Mouse (Mus musculus): Measurements from ENCODE around the gene Arel1.

The Arel1 gene

DNA sequence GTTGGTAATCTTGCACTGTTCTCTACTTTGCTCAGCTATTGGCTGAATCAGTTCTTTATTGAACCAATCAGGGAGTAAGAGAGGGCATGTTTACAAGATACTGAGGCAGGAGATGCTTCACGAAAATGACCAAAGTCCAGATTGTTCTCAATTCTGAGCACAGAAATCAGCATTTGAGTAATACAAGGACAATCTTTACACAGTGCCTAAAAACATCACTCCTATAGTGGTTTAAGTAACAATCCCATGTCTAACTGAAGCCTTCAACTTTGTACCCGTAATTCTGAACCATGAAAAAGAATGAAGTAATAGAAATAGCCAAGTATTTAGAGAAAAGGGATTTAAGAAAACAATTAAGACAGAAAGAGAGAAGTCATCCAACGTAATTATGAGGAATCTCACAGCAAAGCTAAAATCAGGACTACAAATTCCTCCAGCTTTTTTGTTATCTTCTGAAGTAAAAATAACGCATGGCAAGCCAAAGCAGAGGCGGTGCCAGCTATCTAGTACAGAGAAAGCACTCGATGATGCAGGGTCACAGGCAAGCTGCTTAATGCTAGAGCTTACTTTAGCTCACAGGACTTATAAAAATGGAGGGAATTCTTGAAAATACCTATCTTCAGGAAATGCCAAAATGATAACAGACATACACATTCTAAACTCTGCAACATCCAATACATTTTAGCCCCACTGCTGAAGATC, 22.0 kb downstream of the Arel1 start:
- DNase-seq: no peak

DNA sequence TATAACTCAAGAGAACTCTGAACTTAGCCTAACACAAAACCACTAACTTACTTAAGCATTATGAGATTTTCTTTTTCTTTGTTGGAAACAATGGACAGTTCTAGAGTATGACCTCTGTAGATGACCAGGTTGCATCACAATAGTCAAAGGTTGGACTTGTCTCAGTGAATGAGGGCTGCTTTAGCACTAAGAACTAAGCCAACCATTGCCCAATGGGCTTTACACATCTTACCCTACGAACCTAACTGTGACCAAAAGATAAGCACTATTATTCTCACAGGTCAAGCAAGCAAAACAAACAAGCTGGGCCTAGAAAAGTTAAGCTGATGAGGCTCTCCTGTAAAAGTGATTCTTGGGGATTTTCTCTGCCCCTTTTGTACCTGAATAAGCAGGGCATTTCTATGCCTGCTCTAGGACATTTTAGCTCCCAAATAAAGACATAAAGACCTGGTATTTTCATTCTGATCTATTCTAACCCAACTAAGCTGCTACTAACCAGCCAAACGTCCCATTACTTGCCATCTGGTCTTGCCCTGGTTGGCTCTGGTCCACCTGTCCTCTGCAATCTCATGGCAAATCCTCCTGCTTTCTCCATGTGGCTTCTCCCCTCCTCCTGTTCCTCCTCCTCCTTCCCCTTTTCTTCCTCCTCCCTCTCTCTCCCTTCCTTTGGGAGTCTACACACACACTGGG, 22.7 kb downstream of the Arel1 start:
- no peak for DNase-seq

DNA sequence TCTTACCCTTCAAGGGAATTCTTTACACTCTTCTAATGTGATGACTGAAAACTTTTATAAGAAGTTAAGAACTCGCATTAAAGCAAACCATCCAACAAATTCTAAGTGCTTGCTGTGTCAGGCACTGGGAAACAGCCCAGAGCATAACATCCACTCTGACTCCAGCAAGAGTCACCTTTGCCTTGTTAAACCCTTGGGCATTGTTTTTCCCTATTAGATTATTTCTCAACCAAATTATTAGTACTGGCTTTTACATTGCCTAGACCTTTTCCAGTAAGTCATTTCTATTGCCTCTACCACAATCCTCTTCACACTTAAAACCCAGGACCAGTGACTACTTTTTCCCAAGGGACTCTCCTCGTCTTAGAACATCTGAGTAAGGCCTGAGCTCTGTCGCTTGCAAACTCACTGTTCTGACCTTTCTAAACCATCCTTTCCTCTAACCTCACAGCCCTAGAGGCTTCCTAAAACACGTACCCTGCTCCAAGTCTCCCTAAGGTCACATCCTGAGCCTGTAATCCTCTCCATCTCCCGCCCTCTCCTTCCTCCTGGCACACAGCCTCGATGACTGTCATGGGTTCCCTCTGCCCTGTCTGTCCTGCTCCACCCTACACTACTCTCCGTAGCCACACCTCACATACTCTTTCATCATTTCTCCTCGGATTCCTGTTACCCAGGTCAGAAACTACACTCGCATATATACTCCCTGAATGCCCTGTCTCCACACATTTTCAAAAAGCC, 25.7 kb downstream of the Arel1 start:
- no peak for DNase-seq

DNA sequence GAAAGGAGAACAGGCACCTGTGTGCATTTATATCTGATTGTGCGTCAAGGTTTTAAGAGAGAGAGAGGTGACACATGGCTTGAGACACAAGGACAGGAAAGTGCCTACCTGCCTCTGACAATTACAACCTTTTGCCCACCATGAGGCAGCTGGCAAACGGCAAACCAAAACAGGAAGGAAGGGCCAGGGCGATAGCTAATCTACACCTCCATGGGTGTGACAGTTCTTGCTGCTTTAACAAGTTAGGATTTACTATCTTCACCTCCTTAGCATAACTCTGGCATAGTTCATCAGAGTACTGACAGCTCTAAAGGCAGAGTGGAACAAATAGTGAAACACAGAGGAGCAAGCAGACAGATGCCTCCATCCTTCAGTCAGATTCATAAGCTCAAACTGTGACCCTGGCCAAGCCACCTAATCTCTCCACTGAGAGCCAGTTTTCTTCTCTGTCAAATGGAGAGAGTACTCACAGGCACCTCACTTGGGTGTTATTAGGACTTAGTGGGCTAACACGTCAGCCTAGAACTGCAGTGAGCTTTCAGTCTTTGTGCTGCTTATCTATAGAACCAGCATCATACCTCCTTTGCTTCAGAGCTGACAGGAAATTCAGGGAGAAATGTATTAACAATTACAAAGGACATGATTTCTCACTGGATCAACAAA, 26.4 kb downstream of the Arel1 start:
- DNase-seq: no peak

DNA sequence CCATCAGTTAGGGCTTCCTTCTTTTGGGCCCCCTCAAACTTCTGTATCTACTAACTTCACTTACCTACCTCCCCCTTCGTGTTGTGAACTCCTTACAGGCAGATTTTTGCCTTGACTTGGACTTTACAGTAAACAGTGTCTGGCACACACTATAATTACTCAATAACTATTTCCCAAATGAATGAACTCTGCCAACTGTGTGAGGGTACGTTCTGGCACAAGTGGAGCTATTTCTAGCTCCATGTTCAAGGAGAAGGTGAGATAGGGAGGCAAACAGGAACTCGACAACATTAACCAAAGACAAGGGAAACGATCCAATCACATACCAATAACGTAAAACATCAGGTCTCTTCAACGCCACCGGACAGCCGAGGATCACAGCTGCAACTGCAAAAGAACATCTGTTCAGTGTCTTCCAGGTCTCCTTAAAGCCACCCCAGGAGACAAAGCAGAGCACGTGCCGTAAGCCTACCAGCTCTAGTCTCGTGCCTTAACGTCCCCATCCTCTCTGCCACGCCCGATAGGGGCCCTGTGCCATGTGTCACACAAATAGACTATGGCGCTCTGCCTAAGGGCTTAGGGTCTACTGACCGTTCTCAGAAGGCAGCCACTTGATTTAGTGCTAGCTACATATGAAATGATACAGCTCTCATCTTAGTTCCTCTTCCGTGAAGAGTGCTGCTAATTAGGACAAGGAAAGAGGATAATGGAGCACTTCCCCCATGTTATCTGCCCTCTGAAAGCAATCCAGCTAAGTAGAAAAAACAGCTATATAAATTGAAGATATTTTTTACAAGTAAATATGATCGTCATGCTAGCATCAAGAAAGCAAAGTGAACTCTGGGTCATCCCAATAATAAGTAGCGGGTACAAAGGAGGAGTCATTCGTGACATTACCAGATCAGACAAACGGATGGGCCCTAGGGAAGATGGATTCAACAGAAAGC, 27.4 kb downstream of the Arel1 start:
- no peak for DNase-seq

DNA sequence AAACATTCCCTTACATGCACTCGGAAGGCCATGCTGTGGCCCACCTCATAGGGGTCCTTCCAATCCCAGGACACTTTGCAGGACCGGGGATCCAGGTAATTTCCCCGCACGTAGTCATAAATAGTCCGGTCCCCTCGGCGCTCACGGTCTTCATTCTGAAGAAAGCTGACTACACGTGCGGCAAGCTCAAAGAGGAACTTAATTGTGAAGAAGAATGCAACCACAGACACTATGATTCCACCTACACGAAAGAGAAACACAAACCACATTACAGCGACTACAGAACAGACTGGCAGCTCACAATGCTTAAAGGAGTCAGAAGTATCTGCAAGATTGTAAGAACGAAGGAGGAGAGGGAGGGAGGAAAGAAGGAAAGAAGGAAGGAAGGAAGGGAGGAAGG, 29.0 kb downstream of the Arel1 start:
- no peak for DNase-seq

DNA sequence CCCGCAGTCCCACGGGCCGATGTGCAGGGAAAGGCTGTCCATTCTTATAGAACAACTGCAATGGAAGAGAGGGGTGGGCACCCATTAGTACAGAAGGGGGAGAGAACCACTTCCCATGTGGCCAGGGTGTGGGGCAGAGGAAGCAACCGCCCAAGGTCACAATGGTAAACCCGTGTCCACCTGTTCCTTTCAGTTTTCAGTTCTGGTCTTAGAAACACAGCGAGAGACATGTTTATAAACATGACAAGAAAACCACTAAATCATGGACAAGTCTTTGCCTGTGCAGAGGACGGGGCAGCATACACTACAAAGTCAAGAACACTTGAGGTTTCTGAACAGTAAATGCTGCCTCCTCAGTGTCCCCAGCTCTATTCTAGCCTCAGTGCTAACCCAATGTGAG, 30.4 kb downstream of the Arel1 start:
- no peak for DNase-seq

DNA sequence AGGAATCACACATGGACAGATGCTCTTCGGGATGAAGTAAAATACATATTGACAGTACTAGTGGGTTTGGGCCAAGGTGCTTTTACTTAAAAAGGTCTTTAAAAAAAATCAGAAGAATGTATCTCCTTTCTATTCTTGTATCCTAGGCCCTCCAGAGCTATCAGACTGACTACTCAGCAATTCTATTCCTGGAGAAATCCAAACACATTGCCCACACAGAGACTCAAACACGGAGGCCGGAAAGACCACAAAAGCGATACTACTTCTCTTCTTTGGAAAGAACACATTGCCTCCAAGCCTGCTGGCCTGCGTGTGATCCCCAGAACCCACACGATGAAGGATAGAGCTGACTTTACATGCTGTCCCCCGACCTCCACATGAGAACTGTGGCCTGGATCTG, 31.6 kb downstream of the Arel1 start:
- no peak for DNase-seq

DNA sequence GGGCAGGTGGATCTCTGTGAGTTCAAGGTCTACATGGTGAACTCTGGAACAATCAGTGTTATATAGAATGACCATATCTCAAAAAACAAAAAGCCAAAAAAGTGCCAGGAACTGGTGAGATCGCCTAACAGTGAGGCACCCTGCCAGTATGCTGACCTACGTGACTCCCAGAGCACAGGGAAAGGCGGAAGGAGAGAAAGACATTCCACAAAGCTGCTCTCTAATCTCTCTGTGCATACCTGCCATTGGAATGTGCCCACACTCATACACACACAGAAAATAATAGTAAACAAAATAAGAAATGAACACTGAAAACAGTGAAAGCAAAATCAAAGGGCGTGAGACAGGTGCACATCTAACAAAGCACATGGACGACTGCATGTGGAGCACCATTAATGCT, 35.4 kb downstream of the Arel1 start:
- no peak for DNase-seq

DNA sequence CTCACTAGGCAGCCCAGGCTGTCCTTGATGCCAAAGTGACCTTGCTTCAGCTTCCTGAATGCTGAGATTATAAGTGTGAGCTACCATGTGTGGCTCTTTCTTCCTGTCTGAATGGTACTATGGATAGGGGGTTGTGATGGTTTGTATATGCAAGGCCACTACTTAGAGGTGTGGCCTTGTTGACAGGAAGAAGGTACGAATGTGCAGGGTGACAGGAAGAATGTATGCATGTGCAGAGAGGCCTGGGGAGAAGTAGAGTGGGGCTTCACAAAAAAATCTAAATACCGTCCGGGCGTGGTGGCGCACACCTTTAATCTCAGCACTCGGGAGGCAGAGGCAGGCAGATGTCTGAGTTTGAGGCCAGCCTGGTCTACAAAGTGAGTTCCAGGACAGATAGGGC, 38.5 kb downstream of the Arel1 start:
- no peak for DNase-seq

DNA sequence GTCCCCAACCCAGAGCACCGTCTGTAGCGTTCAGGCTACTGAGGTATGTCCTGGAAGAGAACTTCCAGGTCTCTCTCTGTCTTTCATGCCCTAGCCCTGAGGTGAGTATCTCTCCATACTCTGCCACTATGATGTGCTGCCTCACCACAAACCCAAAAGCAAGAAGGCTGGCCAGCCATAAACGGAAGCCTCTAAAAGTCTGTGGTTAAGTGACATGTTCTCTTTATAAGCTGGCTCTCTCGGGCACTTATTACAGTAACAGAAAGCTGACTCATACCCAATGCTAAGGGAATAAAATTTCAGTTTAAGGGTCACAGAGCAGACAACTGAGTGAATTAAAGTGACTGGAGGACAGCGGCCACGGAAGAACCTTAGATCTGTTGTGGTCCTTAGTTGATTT, 44.2 kb downstream of the Arel1 start:
- DNase-seq: no peak

DNA sequence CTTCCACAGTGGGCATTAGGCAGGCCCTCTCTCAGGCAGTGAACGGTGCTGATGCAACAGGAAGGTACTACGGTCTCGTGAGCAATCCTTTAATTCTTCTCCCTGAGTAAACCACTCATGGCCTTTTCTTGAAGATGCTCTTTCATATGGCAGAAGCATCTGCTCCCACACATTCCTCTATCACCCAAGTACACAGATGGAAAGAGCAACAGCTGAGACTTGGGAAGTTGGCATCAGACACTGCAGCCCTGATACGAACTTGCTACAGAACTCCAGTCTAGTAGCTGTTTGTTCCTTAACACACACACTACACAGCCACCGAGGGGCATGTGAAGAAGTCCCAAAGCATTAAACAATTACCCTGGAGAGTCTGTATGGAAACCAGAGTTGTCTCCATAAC, 46.4 kb downstream of the Arel1 start:
- DNase-seq: no peak

DNA sequence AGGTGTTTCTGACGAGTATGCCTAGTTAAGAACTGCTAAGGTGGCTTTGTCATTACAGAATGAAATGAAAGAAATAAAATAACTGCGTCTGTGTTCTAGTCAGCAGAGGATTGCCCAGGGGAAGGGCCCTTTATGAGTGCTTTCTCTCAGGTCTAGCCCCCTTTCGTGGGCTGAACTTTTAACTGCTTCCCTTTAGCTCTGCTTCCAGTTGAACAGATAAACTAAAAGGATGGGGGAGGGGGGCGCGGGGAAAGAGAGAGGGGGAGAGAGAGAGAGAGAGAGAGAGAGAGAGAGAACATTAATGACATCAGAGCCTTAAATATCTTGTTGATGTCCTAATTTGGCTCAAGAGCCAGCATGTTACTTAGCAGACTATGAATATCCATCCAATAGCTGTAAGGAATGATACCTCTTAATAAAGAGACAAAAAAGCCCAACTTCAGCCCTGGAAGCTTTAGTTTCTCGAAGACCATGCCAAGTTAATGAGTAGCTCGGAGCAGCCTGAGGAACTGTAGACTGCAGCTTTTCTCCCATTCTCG, 48.8 kb downstream of the Arel1 start:
- no peak for DNase-seq

DNA sequence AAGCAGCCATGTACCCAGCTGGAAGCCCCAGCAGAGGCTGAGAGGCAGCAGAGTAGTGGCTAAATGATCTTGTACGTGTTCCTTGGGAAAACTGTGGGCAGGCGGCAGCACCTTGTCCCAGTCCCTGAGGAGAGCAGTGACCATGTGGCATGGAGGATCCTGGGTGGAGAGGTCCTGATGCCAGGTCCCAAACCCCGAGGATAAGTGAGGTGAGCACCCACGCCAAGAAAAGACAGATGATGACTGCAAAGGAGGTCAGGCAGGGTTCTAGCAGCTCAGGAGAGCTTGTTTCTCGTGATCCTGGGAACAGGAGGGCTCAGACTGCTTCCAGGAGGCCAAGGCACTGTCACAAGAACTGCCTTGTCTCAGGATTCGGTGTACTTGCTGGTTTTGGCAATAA, 51.9 kb downstream of the Arel1 start:
- DNase-seq: no peak

DNA sequence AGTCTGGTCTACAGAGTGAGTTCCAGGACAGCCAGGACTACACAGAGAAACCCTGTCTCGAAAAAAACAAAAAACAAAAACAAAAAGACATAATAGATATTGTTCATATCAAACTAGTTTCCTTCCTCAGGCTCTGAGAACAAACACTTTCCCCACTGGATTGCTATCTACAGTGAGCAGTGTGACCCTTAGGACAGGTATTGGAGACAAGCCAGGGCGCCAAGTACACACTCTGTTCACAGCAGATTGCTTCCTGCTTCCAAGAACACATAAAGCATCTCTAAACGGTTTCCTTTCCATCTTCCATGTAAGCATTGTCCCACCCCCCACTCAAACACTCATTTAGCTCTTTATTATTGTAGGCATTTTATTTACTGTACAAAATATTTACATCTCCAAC, 52.9 kb downstream of the Arel1 start:
- no peak for DNase-seq

DNA sequence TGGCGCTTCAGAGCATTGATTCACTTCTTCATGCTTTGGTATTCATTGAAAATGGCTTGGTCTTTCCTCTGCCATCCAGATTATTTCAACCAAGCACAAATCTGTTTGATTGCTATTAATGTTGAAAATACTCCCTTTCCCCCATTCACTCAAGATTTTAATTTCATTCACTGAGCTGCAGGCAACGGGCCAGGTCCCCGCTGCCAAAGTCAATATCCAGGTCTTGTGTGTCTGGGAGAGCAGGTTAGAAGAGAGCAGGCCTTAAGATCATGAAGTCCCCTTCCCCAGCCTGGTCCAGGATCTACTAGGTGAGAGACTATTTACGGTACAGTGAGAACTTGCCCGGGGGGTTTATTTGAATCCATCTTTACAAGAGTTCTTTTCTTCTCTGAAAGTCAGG, 55.7 kb downstream of the Arel1 start:
- no peak for DNase-seq

DNA sequence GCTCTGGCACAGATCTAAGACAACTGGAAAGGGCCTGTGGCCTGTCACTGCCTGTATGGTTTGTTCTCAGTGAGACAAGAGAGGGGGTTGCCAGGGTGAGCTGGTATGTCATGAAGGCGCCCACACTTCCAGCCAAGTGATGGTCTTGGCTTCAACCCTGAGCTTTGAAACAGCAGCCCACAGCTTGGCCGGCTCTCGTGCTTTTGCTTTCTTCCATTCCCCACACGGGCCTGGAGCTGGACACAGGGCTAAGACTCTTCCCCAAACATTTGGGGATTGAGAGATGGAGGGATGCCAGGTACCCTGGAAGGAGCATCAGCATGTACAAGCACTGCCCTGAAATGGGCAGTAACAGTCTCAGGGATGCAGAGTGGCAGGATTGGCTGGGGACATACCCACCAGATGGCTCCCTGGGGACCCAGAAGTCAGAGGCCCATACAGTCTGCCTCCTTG, 58.0 kb downstream of the Arel1 start:
- DNase-seq: no peak

DNA sequence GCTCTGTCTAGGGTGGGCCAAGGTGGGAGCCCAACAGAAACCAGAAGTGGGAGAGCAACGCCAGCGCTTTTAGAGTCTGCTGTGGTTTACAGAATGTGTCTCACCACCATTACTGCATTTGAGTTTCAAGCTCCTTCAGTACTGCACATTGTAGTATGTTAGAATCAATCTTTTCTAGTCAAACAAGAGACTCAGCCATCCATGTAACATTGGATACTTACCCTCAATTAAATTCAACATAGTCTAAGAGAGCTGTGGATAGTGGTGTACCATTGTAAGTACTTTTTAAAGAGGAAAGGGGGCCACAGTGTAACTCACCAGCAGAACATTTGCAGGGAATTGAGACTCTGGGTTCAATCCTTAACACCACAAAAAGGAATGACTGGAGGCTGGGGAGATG, 59.1 kb downstream of the Arel1 start:
- DNase-seq: no peak

DNA sequence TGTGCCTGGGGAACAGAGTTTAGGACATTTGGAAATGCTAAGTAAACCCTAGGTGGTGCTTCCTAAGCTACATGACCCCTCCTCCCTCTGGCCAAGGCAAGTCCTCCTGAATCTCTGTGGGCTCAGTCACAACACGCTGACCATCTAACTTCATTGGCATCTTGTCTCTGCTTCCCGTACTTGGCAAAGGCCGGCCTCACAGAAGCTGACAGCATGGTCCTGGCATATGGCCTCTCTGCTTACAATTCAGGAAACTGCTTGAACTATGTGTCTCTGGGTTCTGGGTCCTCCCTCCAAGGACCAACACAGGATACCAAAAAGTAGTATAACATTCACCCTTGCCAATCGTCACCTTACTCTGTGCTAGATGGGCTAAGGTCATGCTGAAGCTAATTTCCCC, 60.6 kb downstream of the Arel1 start:
- DNase-seq: no peak

DNA sequence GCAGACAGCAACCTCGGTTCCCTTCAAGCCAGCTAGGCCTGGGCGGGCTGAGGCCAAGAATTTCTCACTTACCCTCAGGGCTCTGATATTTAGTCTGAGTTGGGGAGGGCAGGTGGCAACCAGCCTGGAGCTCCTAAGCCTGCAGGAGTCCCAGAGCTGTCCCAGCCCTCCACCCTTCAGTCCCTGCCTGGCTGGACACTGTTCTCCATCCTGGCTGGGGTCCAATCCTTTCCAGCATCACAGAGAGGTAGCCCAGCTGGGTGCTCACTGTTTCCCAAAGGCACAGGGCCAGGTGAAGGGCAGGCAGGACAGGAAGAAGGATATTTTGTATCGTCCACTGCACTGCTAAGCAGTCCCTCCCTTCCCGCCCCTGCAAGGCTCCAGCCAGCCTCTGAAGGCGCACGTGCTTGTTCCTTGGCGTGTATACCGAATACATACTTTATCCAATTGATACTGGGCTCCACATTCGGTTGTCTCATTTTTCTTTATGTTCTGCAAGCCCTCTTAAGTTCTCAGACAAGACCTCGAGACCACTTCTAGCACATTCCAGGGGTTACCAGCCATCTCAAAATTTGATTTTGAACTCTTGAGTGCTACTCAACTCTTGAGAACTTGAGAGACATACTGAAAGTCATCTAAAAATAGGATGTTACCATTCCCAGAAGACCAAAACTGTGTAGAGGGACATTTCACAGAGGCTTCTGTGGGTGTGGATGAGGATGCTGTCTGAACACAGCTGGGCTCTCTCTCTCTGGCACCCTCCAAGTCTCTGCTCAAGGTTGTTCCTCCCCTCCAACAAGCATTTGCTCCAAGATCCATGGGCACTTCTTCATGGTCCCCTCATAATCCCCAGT, 62.8 kb downstream of the Arel1 start:
- no peak for DNase-seq

DNA sequence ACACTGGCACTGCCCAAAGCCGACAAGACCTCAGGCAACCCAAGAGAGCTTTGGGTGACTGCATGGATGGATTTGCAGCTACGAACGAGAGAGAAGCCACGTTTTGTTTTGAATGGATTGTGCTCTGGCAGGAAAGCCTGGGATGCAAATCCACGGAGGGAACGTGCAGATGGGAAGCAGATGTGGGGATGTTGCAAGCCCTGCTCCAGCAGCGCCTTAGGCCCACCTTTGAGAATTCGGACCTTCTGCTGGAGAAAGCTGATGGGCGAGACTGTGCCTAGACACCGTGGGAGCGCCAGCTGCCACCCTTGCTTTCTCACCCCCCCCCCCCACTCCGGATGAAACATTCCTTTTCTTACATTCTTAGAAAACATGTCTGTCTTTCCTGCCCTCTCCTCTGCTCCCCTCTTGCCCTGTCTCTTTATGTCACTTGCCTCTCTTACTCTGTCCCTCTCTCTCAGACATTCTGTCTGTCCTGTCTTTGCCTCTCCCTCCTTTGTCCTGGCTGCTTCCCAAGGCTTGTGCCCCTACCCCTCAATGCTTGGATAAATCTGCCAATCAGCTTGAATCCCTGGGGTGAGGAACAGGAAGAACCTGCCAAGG, 63.6 kb downstream of the Arel1 start:
- DNase-seq: no peak
